Mouse (Mus musculus): ENCODE measurements at regions not wholly inside any gene's neighbourhood (a gene's known extent, or its start where the extent isn't known, plus 50 kb on each side); places are given as distances from the start of the nearest gene placed in this dataset.
A peak's percentile ranks its signal among the peaks of the same experiment; 100 is the strongest.

- no peak for DNase-seq
Measured at GRCm38 (mm10) chr5:126566226-126566625, 675.4 kb upstream of the Tmem132c start.

DNA sequence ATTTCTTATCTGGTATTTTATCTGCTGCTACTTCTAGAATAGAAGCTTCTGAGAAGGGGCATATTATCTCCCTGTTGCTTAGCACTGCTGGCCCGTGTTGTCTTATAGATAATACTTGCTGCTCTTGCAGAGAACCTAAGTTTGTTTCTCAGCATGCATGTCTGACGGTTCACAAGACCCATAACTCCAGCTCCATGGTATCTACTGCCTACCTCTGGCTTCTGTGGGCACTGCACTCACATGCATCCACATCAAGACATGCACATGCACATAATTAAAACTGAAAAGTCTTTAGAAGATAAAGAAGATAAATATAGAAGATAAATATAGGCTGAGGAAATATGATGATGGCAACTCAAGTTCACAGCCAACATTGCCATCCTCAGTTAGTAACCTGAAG lies 667.8 kb upstream of the Tmem132c start:
- no peak for DNase-seq

- DNase-seq = no peak
Measured at GRCm38 (mm10) chr5:126597786-126598330, 643.8 kb upstream of the Tmem132c start.

- no peak for DNase-seq
Measured at GRCm38 (mm10) chr5:126599561-126599960, 642.0 kb upstream of the Tmem132c start.

DNA sequence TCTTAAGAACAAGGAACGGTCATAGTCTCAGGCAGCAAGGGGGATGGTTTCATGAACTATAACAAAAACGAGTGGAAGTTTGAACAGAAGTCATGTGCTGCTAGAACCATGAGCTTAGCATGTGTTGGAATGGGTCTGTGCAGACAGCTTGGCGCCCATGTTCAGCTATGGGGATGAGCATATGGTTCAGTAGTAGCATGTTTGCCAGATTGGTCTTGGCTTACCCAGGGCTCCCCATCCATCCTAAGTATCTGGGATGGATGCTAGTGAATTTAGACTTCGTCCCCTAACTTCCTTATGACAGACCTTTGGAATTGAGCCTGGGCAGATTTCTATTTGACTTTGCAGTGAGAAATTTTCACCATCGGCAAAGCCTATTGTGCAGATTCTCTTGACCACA lies 634.9 kb upstream of the Tmem132c start:
- no peak for DNase-seq

DNA sequence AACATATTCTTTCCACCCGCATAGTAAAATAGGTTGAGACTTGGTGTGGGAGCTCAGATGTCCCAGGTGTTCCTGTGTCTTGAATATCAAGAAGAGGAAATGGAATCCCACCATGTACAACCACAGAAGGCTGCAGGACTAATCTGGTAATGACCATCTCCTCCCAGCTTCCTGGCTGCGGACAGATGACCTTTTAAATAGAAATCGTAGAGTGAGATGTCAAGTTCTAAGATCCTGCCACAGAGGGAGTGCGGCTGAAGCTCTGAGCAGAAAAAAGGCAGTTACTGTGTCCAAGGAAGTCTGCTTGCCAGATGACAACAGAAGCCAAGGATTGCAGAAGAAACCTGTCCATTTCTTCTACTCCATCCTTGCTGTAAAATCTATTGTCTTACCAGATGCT lies 629.0 kb upstream of the Tmem132c start:
- DNase-seq = no peak

DNA sequence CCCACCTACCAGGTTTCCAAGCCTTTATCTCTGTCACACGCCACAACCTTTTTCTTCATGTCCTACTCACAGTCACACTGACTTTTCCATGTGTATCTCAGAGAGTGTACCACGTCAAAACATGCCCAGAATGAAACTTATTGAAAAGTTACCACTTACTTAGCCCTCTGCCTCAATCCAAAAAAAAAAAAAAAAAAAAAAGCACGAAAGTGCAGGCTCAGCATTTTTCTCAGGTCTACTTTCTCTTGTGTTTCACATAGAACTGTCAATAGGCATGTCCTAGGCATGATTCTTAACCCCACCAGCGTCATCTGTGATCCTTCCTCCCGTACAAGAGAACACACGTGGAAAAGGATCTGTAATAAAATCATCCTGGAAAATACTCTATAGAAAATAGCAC lies 619.1 kb upstream of the Tmem132c start:
- DNase-seq = no peak

GRCm38 (mm10) chr5:126623205-126623604 lies 618.4 kb upstream of the Tmem132c start:
- peak; percentile 26 for DNase-seq

DNA sequence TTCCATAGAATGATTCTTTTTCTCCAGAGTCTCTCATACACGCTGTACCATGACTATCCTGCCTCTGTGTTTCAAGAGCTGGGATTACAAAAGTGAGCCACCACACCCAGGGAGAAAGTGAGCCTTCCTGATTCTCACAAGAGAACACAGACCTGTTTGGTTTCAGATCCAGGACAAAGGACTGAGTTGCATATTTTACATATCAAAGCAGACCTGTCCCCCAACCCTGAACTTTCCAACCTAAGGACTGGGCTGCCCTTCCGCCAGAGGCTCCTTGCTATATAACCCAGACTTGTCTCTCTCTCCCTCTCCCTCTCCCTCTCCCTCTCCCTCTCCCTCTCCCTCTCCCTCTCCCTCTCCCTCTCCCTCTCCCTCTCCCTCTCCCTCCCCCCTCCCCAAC lies 611.8 kb upstream of the Tmem132c start:
- no peak for DNase-seq

DNA sequence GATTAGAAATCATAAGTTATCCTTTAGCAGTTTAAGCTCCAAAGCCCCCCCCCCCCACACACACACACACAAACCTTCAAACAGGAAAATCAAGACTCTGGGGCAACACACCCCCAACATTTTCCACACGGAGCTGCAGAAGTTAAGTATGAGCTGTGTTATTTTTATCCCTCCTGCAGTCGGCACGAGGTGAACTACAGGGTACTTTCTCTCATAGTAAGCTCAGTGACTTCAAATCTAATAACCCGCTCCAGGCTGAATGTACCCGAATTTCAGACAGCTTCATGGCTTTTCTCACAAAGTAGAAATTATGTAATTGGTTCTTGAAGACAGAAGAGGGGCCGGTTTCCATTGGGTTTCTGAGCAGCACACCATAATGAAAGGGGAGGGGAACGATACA lies 591.2 kb upstream of the Tmem132c start:
- DNase-seq = no peak

- peak; percentile 28 for DNase-seq
Measured at GRCm38 (mm10) chr5:126651367-126651766, 590.2 kb upstream of the Tmem132c start.

DNA sequence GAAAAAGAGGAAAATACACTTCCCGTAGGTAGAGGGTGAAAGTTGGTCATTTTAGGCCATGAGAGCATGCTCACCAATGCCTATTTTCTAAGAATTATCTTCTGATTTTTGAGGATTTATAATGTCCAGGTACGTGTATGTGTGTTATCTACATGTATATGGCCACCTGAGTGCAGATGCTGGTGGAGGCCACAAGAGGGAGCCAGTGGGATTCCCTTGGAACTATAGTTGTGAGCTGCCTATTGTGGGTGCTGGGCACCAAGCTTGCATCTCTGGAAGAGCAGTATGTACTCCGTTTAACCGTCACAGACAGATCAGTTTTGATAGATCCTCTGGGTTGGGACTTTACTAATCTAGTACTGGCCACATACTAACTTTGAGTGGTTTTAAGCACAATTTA lies 579.0 kb upstream of the Tmem132c start:
- DNase-seq = no peak

DNA sequence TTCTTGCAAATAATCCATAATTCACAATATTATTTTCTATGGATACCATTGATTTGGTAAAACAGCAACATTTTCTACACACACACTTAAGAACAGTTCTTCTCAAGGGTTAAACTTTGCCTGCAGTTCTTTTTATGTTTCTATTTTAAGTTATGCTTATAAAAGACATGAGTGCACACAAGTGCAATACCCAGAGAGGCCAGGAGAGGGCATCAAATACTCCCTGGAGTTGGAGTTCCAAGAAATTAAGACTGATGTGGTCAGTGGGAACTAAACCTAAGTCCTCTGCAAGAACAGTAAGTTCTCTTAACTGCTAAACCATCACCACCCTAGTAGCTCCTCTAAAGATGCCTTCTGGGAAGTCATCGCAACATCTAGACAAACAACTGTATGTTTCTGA lies 570.5 kb upstream of the Tmem132c start:
- DNase-seq = peak; percentile 13

DNA sequence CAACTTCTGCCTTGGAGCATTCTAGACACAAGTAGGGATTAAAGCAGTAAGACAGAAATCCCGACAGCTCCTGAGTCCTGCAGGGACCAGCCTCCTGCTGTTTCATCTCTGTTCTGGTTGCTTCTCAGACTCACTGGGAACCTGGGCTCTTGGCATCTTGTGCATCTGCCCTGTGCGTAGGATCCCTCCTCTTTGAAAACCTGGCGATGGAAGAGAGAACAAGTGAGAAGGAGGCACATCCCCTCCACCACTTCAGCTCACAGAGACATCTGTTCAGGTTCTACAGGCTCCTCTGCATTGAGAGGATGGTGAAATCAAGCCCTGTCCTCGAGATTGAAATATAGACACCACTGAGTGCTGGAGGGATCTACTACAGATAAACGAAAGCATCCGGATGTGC lies 561.3 kb upstream of the Tmem132c start:
- DNase-seq = no peak

DNA sequence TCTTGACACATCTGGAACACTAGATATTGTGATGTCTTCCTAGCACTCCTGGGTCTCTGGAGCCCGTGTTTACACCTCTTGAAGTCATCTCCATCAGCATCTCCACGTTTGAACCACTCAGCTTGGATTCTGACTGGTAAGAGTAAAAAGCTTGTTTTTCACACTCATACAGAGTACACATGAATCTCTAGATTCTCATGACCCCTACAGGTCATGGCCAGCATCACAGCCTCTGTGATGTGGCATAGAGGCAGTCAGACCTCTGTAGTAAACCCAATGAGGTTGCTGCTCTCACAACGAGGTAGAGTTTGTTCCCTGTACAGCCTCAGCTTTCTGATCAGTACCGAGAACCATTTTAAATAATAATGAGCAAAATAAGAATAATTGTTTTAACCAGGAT lies 542.3 kb upstream of the Tmem132c start:
- DNase-seq = no peak

DNA sequence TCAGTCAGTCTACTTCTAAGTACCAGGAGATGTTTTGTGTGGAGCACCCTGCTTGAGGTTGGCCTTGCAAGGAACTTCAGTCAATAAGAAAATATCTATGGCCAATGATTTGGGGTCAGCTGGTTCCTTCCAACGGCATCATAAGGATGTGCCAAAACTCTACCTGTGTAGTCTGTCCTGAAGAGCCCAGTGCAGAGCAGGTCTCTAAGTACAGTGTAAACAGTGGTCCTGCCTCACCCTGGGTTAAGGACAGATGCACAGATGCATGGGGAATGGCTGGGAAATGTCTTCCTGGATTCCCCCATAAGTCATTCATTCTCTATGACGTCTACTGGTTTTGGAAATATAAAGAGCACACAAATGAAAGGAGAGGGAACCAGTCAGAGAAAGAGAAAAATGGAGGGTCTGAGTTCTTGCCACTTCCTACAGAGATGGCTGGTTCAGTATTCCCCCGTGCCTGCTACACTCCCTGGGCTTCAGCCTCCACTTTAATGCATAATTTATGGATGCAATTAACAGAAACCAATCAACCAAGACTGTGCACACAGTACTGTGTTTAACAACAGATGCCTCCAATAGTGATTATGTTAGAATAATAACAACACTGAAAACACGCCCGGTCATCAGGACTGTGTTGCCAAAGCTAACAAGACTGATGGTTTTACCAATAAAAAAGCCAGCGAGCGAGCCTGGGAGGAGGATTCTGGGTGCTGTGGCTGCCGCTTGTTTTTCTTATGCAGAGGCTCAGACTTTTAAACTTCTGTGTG lies 537.9 kb upstream of the Tmem132c start:
- DNase-seq = no peak

DNA sequence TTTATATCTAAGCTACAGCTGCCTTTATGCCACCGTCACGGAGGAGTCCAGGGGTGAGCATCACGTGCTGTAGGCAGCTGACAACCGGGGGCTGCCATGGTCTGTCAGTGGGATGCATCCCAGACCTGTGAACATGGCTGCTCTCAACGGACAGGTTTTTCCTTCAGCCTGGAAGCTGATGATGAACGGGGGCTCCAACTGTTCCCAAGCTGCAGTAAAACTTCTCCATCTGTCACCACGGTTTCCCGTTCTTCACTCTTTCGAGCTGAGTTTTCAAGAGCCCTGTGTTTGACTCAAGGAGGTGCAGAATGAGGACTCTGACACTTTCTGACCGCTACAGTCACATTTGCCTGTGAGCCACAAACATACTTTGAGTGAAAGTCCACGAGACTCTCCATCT lies 535.7 kb upstream of the Tmem132c start:
- DNase-seq = no peak

DNA sequence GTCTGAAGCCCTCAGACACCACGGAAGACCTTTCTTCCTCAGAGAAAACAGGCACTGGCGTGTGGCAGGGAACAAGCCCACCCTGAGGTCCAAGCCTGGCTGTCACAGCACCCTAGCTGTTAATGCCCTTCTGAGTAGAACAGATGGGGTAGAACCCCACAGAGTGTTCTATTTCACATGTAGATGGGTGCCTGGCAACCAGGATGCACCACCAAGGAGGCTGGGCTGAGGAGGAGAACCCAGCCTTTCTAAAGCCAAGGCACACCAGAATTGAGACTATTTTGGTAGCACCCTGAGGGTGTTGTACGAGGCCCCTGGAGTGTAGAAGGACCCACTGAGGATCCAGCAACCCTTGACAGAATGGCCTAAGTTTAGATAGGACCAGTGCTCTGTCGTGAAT lies 534.9 kb upstream of the Tmem132c start:
- no peak for DNase-seq

DNA sequence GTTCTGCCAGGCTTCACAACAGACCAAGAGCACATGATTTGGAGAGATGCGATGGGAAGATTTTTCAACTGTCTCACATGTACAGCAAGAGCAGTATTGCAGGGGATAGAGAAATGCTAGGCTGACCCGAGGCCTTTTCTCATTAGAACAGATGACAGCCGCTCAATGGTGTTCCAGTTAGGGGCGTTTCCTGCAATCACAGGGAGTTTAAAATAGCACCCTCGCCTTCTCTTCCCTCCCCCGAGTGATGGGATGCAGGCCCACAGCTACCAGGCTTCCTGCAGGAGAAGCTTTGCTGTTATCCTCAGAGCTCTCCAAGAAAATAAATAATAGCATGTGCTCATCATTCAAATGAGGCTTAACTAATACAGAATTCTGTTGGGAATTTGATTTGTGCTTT lies 526.9 kb upstream of the Tmem132c start:
- DNase-seq = no peak

- DNase-seq = no peak
Measured at GRCm38 (mm10) chr5:126718421-126718820, 523.2 kb upstream of the Tmem132c start.

DNA sequence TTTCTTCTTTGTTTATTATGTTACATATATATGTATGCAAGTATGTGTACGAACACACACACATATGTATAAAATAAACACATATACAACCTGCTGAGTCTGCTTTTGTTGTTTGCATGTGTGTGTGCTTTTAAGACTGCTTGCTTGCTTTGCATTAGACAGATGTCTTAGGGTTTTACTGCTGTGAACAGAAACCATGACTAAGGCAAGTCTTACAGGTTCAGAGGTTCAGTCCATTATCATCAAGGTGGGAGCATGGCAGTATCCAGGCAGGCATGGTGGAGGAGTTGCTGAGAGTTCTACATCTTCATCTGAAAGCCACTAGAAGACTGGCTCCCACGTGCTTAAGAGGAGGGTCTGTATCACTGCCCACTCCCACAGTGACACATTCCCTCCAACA lies 520.3 kb upstream of the Tmem132c start:
- no peak for DNase-seq

DNA sequence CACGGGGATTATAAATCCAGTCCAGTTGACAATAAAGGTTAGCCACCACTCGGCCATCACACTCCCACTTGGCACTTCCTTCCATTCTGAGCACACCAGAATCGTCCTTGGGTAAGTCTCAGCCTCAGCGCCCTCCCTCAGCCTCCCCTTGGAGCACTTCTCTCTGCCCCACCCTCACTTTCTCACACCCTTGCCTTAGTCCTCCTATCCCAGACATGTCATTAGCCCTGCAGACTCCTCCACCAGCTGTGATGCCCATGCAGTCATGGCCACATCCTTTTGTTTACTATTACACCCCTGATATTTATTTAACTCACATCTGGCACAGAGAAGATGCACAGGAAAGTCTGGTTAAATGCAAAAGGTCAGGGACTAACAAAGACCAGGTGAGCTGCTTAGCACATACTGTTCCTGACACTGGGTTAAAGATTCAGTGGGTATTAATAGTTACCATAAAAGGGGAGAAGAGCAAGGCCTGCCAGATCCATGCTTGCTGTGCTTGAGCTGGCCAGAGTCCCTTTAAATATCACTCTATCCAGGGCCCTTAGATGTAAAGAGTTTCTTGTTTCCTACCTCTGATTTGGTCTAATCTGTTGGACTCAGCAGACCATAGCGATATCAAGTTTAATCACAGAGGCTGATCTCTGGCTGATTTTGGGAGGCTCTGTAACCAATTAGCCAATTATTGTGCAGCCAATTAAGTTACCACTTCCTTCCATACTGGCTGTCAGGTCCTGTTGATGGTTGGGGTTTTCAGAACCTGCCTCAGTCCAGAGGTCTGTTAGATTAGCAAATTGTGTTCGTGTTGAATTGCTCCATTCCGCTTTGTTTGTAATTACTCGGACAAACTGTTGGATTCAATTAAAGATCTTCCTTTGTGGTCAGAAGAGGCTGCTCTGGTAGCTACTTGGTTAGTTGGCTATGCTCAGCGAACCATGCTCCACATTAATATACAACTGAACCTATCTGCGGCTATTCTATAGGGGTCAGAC lies 518.0 kb upstream of the Tmem132c start:
- no peak for DNase-seq

GRCm38 (mm10) chr5:126724329-126724728 lies 517.3 kb upstream of the Tmem132c start:
- peak; percentile 13 for DNase-seq
